Mouse (Mus musculus) ES-Bruce4 (cell line): ENCODE results near the gene Iyd.
"Not testable (repeated sequence)": the region's sequence is repeated elsewhere in the genome, so short reads cannot be mapped to it uniquely, and the experiment has no call there.

Source experiments
- CTCF ChIP-seq: IDR thresholded peaks from one replicate; pipeline ENCODE4 v1.8.1; 2011; ENCODE audit warnings: low read depth, low read length
- EP300 ChIP-seq: IDR thresholded peaks from 2 replicates; pipeline ENCODE4 v1.6.1; 2011; ENCODE audit warnings: low read depth, low read length; ENCODE audit not compliant: insufficient read depth
- POLR2A ChIP-seq: IDR thresholded peaks from one replicate; pipeline ENCODE4 v1.8.1; 2011; ENCODE audit warnings: low read length; ENCODE audit not compliant: insufficient read depth

DNA sequence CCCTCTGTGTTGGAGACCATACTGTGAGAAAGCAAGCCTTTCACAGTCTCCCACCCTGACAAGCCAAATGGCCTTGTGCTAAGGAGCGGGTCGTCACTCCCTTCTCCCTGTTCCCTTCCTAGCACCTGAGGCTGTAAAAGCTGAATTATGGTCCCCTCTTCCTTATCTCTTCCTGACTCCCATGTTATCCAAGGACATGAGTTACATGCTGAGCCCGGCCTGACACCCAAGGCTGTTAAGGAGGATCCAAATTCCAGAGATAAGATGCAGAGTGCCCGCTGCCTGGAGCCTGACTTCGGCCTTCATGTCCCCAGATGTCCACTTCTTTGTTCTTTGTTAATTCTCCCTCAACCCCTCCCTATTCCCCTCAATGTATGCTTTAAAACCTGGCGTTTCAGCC, 39.2 kb upstream of the Iyd start:
- not testable (repeated sequence) for TF ChIP-seq EP300, CTCF, POLR2A
